Mouse (Mus musculus) cortical plate, adult 2 months (tissue): ENCODE measurements around the gene Zgrf1.

ENCODE experiments used
- CTCF ChIP-seq: fragments of 200-500 bp; IDR thresholded peaks from 2 replicates; pipeline ENCODE4 v1.5.1; 2011; ENCODE audit warnings: mild to moderate bottlenecking, control low read depth, low read length; ENCODE audit not compliant: insufficient read depth; ENCODE audit errors: extremely low read depth
- POLR2A ChIP-seq: fragments of 200-500 bp; IDR thresholded peaks from 2 replicates; pipeline ENCODE4 v1.6.1; 2011; ENCODE audit warnings: mild to moderate bottlenecking, low read length, control low read depth; ENCODE audit not compliant: insufficient read depth; ENCODE audit errors: extremely low read depth

DNA sequence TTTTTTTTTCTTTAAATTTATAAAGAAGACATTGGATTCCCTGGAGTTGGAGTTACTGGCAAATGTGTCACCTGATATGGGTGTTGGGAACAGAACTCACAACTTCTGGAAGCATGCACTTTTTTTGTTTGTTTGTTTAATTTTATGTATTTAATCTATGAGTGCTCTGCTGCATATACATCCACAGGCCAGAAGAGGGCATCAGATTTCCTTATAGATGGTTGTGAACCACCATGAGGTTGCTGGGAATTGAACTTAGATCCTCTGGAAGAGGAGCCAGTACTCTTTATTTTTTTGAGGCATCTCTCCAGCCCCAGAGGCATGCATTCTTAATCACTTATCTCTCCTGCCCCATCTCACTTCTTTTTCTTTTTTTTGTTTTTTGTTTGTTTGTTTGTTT is 4.9 kb downstream of the Zgrf1 start:
- TF ChIP-seq CTCF (no peak), POLR2A (no peak)
